Mouse (Mus musculus): ENCODE results near the gene Xaf1. TPM values are rescaled to one million over a fixed set of nuclear protein-coding genes. Genes with fewer than 3 reads are reported as not detected.

Gene Xaf1
- total and polyA plus RNA-seq, 2 experiments from 2014 or later = 3.1 to 4.8 TPM

DNA sequence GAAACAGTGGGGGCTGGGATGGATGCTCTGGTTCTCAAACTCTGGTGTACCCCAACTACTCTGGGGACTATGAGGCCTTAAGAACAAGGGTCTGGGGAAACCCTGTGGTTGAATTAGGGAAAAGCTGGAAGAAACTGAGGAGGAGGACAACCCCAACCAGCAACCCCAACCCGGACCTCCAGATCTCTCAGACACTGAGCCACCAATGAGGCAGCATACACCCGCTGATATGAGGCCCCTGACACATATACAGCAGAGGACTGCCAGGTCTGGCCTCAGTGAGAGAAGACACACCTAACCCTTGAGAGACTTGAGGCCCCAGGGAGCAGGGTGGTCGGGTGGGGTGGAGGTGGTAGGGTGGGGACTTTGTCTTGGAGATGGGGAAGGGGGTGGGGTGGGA is 14.8 kb upstream of the Xaf1 start:
- H3K9me3 ChIP-seq (ENCODE audit: low read length) = no peaks in the 10 kb centered on the region; the same call in 1 of the 2 replicates
- DNase-seq (no peak), ATAC-seq (no peak)
- no peak overlapping the region for H3K4me2 ChIP-seq (ENCODE audit: low read depth)
- no peak for TF ChIP-seq CTCF (IDR thresholded peaks at IDR 0.05; ENCODE audit: low read depth)
- no peaks in the 10 kb centered on the region for H3K27me3 ChIP-seq (ENCODE audit: insufficient read depth, low read length)
- no peak overlapping the region for H3K4me3 ChIP-seq (ENCODE audit: low read depth, low read length)
- H3K4me1 ChIP-seq (ENCODE audit: insufficient read depth) = no peaks in the 10 kb centered on the region
- H3K9ac ChIP-seq = no peak overlapping the region
- H3K27ac ChIP-seq (ENCODE audit: low read depth, low read length) = no peak overlapping the region
- no peaks in the 10 kb centered on the region for H3K36me3 ChIP-seq (ENCODE audit: insufficient read depth)
- WGBS = 87% methylated on average over 3 of the region's 3 CpGs

DNA sequence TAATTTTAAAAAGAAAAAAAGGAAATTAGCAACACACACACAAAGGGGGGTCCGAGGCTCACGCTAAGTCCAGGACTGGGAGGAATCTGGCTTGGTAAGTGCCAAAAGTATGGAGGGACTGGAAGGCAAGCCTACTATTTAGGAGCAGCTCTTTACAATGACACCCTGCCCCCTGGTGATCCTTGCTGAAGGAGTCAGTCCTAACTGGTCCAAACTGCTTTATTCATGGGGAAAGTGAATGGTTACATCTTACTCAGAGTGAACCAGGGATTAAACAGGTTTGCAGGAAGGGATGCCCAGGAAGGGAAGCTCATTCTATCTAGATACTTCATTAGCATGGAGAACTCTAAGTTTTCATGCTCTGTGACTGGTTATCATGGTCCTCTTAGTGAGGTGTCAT is 14.3 kb upstream of the Xaf1 start:
- DNase-seq = no peak
- H3K4me2 ChIP-seq (ENCODE audit: low read depth) = no peak overlapping the region
- H3K9ac ChIP-seq = no peak overlapping the region
- H3K27me3 ChIP-seq (ENCODE audit: insufficient read depth, low read length) = no peaks in the 10 kb centered on the region
- no peaks in the 10 kb centered on the region for H3K4me1 ChIP-seq (ENCODE audit: insufficient read depth)
- no peak overlapping the region for H3K4me3 ChIP-seq (ENCODE audit: low read depth, low read length)
- 92% methylated on average over 2 of the region's 2 CpGs for WGBS
- no peak for ATAC-seq
- H3K36me3 ChIP-seq (ENCODE audit: insufficient read depth) = no peaks in the 10 kb centered on the region
- TF ChIP-seq CTCF (IDR thresholded peaks at IDR 0.05; ENCODE audit: low read depth) = no peak
- H3K9me3 ChIP-seq (ENCODE audit: low read length) = no peaks in the 10 kb centered on the region; the same call in 1 of the 2 replicates
- no peak overlapping the region for H3K27ac ChIP-seq (ENCODE audit: low read depth, low read length)

GRCm38 (mm10) chr11:72287543-72287942 is 13.9 kb upstream of the Xaf1 start:
- H3K4me3 ChIP-seq (ENCODE audit: low read depth, low read length) = no peak overlapping the region
- H3K27me3 ChIP-seq (ENCODE audit: insufficient read depth, low read length) = no peaks in the 10 kb centered on the region
- H3K27ac ChIP-seq (ENCODE audit: low read depth, low read length) = no peak overlapping the region
- no peak for ATAC-seq
- no peak for DNase-seq
- no peak overlapping the region for H3K4me2 ChIP-seq (ENCODE audit: low read depth)
- H3K36me3 ChIP-seq (ENCODE audit: insufficient read depth) = no peaks in the 10 kb centered on the region
- no peaks in the 10 kb centered on the region; the same call in 1 of the 2 replicates for H3K9me3 ChIP-seq (ENCODE audit: low read length)
- WGBS = 90% methylated on average over 3 of the region's 3 CpGs
- TF ChIP-seq CTCF (IDR thresholded peaks at IDR 0.05; ENCODE audit: low read depth) = no peak
- no peaks in the 10 kb centered on the region for H3K4me1 ChIP-seq (ENCODE audit: insufficient read depth)
- no peak overlapping the region for H3K9ac ChIP-seq

GRCm38 (mm10) chr11:72293116-72293515 is 8.3 kb upstream of the Xaf1 start:
- H3K4me1 ChIP-seq (ENCODE audit: insufficient read depth) = no peaks in the 10 kb centered on the region
- H3K4me2 ChIP-seq (ENCODE audit: low read depth) = no peak overlapping the region
- no peak for TF ChIP-seq CTCF (IDR thresholded peaks at IDR 0.05; ENCODE audit: low read depth)
- no peak overlapping the region for H3K27ac ChIP-seq (ENCODE audit: low read depth, low read length)
- H3K9me3 ChIP-seq (ENCODE audit: low read length) = no peaks in the 10 kb centered on the region; the same call in 1 of the 2 replicates
- H3K4me3 ChIP-seq (ENCODE audit: low read depth, low read length) = no peak overlapping the region
- ATAC-seq (no peak), DNase-seq (no peak)
- H3K9ac ChIP-seq = no peak overlapping the region
- no peaks in the 10 kb centered on the region for H3K36me3 ChIP-seq (ENCODE audit: insufficient read depth)
- 62% methylated on average over 2 of the region's 2 CpGs for WGBS
- H3K27me3 ChIP-seq (ENCODE audit: insufficient read depth, low read length) = no peaks in the 10 kb centered on the region

DNA sequence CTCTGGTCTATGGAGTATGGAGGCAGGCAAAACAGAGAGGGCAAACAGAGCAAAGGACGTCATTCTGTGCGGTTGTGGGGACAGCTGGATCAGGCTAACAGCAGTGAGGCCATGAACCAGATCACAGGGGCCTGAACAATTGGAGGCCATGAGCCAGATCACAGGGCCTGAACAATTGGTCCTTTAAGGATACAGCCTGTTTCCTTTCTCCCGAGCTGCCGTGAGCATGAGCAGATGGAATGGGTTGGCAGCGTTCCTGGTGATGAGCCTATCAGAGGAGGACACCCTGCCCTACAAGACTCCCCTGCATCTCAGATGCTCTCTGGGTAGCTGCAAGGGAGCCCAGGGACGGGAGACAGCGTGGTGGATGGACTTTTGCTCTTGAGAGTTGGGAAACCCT is 801 bp downstream of the Xaf1 start:
- ATAC-seq (no peak), DNase-seq (no peak)
- no peaks in the 10 kb centered on the region for H3K4me1 ChIP-seq (ENCODE audit: insufficient read depth)
- H3K36me3 ChIP-seq (ENCODE audit: insufficient read depth) = no peaks in the 10 kb centered on the region
- H3K9me3 ChIP-seq (ENCODE audit: low read length) = no peaks in the 10 kb centered on the region
- H3K4me2 ChIP-seq (ENCODE audit: low read depth) = no peak overlapping the region
- no peak overlapping the region for H3K9ac ChIP-seq
- no peaks in the 10 kb centered on the region for H3K27me3 ChIP-seq (ENCODE audit: insufficient read depth, low read length)
- 70% methylated on average over 7 of the region's 7 CpGs for WGBS
- no peak overlapping the region for H3K27ac ChIP-seq (ENCODE audit: low read depth, low read length)
- no peak overlapping the region for H3K4me3 ChIP-seq (ENCODE audit: low read depth, low read length)
- no peak for TF ChIP-seq CTCF (IDR thresholded peaks at IDR 0.05; ENCODE audit: low read depth)

GRCm38 (mm10) chr11:72307461-72307860 is 6.0 kb downstream of the Xaf1 start:
- Histone ChIP-seq H3K9ac (no peak overlapping the region), H3K4me2 (ENCODE audit: low read depth) (no peak overlapping the region), H3K36me3 (ENCODE audit: insufficient read depth) (no peaks in the 10 kb centered on the region), H3K27ac (ENCODE audit: low read depth, low read length) (no peak overlapping the region), H3K27me3 (ENCODE audit: insufficient read depth, low read length) (no peaks in the 10 kb centered on the region), H3K4me1 (ENCODE audit: insufficient read depth) (no peaks in the 10 kb centered on the region), H3K9me3 (ENCODE audit: low read length) (no peaks in the 10 kb centered on the region), H3K4me3 (ENCODE audit: low read depth, low read length) (no peak overlapping the region)
- no peak for ATAC-seq
- 75% methylated on average over 5 of the region's 5 CpGs for WGBS
- no peak for DNase-seq
- no peak for TF ChIP-seq CTCF (IDR thresholded peaks at IDR 0.05; ENCODE audit: low read depth)

- WGBS = 83% methylated on average over 2 of the region's 2 CpGs
- no peaks in the 10 kb centered on the region for H3K36me3 ChIP-seq (ENCODE audit: insufficient read depth)
- H3K4me1 ChIP-seq (ENCODE audit: insufficient read depth) = no peaks in the 10 kb centered on the region
- no peak overlapping the region for H3K9ac ChIP-seq
- H3K9me3 ChIP-seq (ENCODE audit: low read length) = no peaks in the 10 kb centered on the region
- ATAC-seq = no peak
- TF ChIP-seq CTCF (IDR thresholded peaks at IDR 0.05; ENCODE audit: low read depth) = no peak
- no peak for DNase-seq
- H3K27ac ChIP-seq (ENCODE audit: low read depth, low read length) = no peak overlapping the region
- H3K4me2 ChIP-seq (ENCODE audit: low read depth) = no peak overlapping the region
- H3K27me3 ChIP-seq (ENCODE audit: insufficient read depth, low read length) = peaks cover 3% of the 10 kb centered on the region; the same call in 1 of the 2 replicates
- no peak overlapping the region for H3K4me3 ChIP-seq (ENCODE audit: low read depth, low read length)
Measured at GRCm38 (mm10) chr11:72308982-72309381, 7.6 kb downstream of the Xaf1 start.

GRCm38 (mm10) chr11:72310491-72310890 is 9.1 kb downstream of the Xaf1 start:
- H3K36me3 ChIP-seq (ENCODE audit: insufficient read depth) = no peaks in the 10 kb centered on the region
- H3K4me2 ChIP-seq (ENCODE audit: low read depth) = no peak overlapping the region
- no peaks in the 10 kb centered on the region for H3K9me3 ChIP-seq (ENCODE audit: low read length)
- DNase-seq (no peak), ATAC-seq (no peak)
- no peaks in the 10 kb centered on the region for H3K4me1 ChIP-seq (ENCODE audit: insufficient read depth)
- 91% methylated on average over 4 of the region's 4 CpGs for WGBS
- H3K4me3 ChIP-seq (ENCODE audit: low read depth, low read length) = no peak overlapping the region
- peaks cover 8% of the 10 kb centered on the region; the same call in 1 of the 2 replicates for H3K27me3 ChIP-seq (ENCODE audit: insufficient read depth, low read length)
- H3K9ac ChIP-seq = no peak overlapping the region
- TF ChIP-seq CTCF (IDR thresholded peaks at IDR 0.05; ENCODE audit: low read depth) = no peak
- no peak overlapping the region for H3K27ac ChIP-seq (ENCODE audit: low read depth, low read length)

Data from forebrain, postnatal 0 days (tissue).